Mouse (Mus musculus): Measurements from ENCODE around the gene Phb2. TPM values are rescaled to one million over a fixed set of nuclear protein-coding genes. Genes with fewer than 3 reads are reported as not detected.

Gene Phb2
- total and polyA plus RNA-seq, 2 experiments from 2014 or later: 200 to 271 TPM

GRCm38 (mm10) chr6:124723541-124723940 lies 11.4 kb downstream of the Phb2 start:
- Histone ChIP-seq H3K4me1 (ENCODE audit: insufficient read depth) (no peaks in the 10 kb centered on the region), H3K9ac (no peak overlapping the region), H3K36me3 (ENCODE audit: insufficient read depth) (no peaks in the 10 kb centered on the region), H3K9me3 (ENCODE audit: low read length) (no peaks in the 10 kb centered on the region), H3K4me3 (ENCODE audit: low read depth, low read length) (no peak overlapping the region), H3K4me2 (ENCODE audit: low read depth) (no peak overlapping the region), H3K27me3 (ENCODE audit: insufficient read depth, low read length) (no peaks in the 10 kb centered on the region), H3K27ac (ENCODE audit: low read depth, low read length) (no peak overlapping the region)
- 82% methylated on average over 8 of the region's 8 CpGs for WGBS
- TF ChIP-seq CTCF (IDR thresholded peaks at IDR 0.05; ENCODE audit: low read depth): no peak
- ATAC-seq (no peak), DNase-seq (no peak)

DNA sequence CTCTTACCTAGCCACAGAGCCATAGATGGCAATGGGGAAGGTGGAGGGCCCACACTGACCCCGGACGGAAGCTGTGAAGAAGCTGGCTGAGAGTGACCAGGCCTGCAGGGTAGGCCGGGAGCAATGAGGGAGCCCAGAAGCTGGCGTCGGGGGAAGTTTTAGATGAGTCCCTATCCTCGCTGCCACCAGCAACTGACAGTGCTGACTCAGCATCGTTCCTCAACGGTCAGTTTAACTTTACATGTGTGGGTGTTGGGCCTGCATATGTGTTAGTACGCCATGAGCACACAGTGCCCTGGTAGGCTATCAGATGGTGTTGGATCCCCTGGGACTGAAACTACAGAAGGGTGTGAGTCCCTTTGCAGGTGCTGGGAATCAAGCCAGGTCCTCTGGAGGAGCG lies 12.3 kb downstream of the Phb2 start:
- ATAC-seq: no peak
- Histone ChIP-seq H3K9me3 (ENCODE audit: low read length) (no peaks in the 10 kb centered on the region), H3K36me3 (ENCODE audit: insufficient read depth) (no peaks in the 10 kb centered on the region), H3K4me2 (ENCODE audit: low read depth) (no peak overlapping the region), H3K4me3 (ENCODE audit: low read depth, low read length) (no peak overlapping the region), H3K9ac (no peak overlapping the region), H3K27me3 (ENCODE audit: insufficient read depth, low read length) (no peaks in the 10 kb centered on the region), H3K4me1 (ENCODE audit: insufficient read depth) (no peaks in the 10 kb centered on the region), H3K27ac (ENCODE audit: low read depth, low read length) (no peak overlapping the region)
- WGBS: 91% methylated on average over 10 of the region's 10 CpGs
- DNase-seq: no peak
- TF ChIP-seq CTCF (IDR thresholded peaks at IDR 0.05; ENCODE audit: low read depth): no peak

DNA sequence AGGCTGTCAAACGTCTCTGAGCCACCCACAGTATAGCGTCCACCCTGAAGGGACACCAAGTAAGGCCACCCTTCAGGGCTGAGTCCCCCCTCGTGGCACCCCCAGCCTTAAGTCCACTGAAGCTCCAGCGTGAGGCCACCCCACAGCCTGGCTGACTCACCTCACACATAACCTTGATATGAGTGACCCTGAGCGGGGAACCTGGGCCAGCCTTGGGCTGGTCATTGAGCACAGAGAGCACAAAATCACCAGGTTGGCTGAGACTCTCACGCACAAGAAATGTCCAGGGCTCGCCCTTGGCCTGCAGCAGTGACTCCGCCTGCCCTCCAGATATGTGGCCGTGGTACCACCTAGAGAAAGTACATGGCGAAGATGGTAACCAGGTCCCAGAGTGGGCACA lies 16.5 kb downstream of the Phb2 start:
- ATAC-seq (no peak), DNase-seq (no peak)
- H3K4me3 ChIP-seq (ENCODE audit: low read depth, low read length): no peak overlapping the region
- no peaks in the 10 kb centered on the region for H3K27me3 ChIP-seq (ENCODE audit: insufficient read depth, low read length)
- 90% methylated on average over 10 of the region's 10 CpGs for WGBS
- no peak overlapping the region for H3K27ac ChIP-seq (ENCODE audit: low read depth, low read length)
- TF ChIP-seq CTCF (IDR thresholded peaks at IDR 0.05; ENCODE audit: low read depth): no peak
- no peaks in the 10 kb centered on the region for H3K4me1 ChIP-seq (ENCODE audit: insufficient read depth)
- no peaks in the 10 kb centered on the region for H3K9me3 ChIP-seq (ENCODE audit: low read length)
- no peaks in the 10 kb centered on the region for H3K36me3 ChIP-seq (ENCODE audit: insufficient read depth)
- H3K9ac ChIP-seq: no peak overlapping the region
- H3K4me2 ChIP-seq (ENCODE audit: low read depth): no peak overlapping the region

GRCm38 (mm10) chr6:124729850-124730705 lies 17.9 kb downstream of the Phb2 start:
- ATAC-seq (no peak), DNase-seq (no peak)
- Histone ChIP-seq H3K27ac (ENCODE audit: low read depth, low read length) (no peak overlapping the region), H3K27me3 (ENCODE audit: insufficient read depth, low read length) (no peaks in the 10 kb centered on the region), H3K36me3 (ENCODE audit: insufficient read depth) (no peaks in the 10 kb centered on the region), H3K9ac (no peak overlapping the region), H3K4me1 (ENCODE audit: insufficient read depth) (no peaks in the 10 kb centered on the region), H3K4me2 (ENCODE audit: low read depth) (no peak overlapping the region), H3K4me3 (ENCODE audit: low read depth, low read length) (no peak overlapping the region), H3K9me3 (ENCODE audit: low read length) (no peaks in the 10 kb centered on the region)
- 92% methylated on average over 8 of the region's 8 CpGs for WGBS
- no peak for TF ChIP-seq CTCF (IDR thresholded peaks at IDR 0.05; ENCODE audit: low read depth)

DNA sequence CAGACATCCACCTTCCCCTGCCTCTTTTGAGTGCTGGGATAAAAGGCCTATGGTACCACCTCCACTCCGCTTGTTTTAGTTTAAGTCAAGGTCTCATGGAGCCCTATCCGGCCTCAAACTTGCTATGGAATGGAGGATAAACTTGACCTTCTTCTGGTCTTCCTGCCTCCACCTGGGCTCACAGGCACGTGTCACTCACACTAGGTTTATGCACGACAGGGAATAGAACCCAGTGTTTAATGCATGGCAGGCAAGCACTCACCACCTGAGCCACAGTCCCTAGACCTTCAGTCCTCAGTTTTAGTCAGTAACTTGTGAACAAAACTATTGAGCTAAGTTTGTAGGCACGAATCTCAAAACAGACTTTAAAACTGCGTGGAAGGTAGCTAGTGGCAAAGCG lies 18.9 kb downstream of the Phb2 start:
- H3K27me3 ChIP-seq (ENCODE audit: insufficient read depth, low read length): no peaks in the 10 kb centered on the region
- no peak for TF ChIP-seq CTCF (IDR thresholded peaks at IDR 0.05; ENCODE audit: low read depth)
- DNase-seq: no peak
- no peaks in the 10 kb centered on the region for H3K36me3 ChIP-seq (ENCODE audit: insufficient read depth)
- H3K4me1 ChIP-seq (ENCODE audit: insufficient read depth): no peaks in the 10 kb centered on the region
- no peak overlapping the region for H3K4me2 ChIP-seq (ENCODE audit: low read depth)
- H3K9ac ChIP-seq: no peak overlapping the region
- no peak for ATAC-seq
- H3K4me3 ChIP-seq (ENCODE audit: low read depth, low read length): no peak overlapping the region
- no peaks in the 10 kb centered on the region for H3K9me3 ChIP-seq (ENCODE audit: low read length)
- WGBS: 87% methylated on average over 7 of the region's 7 CpGs
- no peak overlapping the region for H3K27ac ChIP-seq (ENCODE audit: low read depth, low read length)

GRCm38 (mm10) chr6:124732476-124733370 lies 20.6 kb downstream of the Phb2 start:
- no peaks in the 10 kb centered on the region for H3K36me3 ChIP-seq (ENCODE audit: insufficient read depth)
- no peak overlapping the region for H3K4me3 ChIP-seq (ENCODE audit: low read depth, low read length)
- TF ChIP-seq CTCF (IDR thresholded peaks at IDR 0.05; ENCODE audit: low read depth): no peak
- H3K27ac ChIP-seq (ENCODE audit: low read depth, low read length): no peak overlapping the region
- H3K27me3 ChIP-seq (ENCODE audit: insufficient read depth, low read length): no peaks in the 10 kb centered on the region
- 55% methylated on average over 19 of the region's 19 CpGs for WGBS
- H3K4me2 ChIP-seq (ENCODE audit: low read depth): no peak overlapping the region
- H3K4me1 ChIP-seq (ENCODE audit: insufficient read depth): no peaks in the 10 kb centered on the region
- DNase-seq (no peak), ATAC-seq (no peak)
- no peaks in the 10 kb centered on the region for H3K9me3 ChIP-seq (ENCODE audit: low read length)
- no peak overlapping the region for H3K9ac ChIP-seq

DNA sequence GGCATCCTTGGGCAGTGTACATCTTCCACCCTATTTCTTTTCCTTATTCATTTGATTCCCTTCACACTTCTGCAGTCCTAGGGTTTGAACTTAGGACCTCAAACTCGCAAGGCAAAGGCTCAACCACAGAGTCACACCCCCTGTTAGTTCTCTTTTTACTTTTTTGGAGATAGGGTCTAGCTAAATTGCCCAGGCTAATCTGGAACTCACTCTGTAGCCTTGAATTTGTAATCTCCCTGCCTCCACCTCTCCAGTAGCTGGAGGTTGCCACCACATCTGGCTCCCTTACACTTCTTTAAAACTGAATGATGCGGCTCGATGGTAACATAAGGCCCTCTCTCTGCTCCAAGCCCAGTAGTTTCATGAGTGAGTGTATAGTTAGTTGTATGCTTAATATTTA lies 22.3 kb downstream of the Phb2 start:
- H3K27me3 ChIP-seq (ENCODE audit: insufficient read depth, low read length): no peaks in the 10 kb centered on the region
- H3K4me3 ChIP-seq (ENCODE audit: low read depth, low read length): no peak overlapping the region
- H3K27ac ChIP-seq (ENCODE audit: low read depth, low read length): no peak overlapping the region
- no peaks in the 10 kb centered on the region for H3K9me3 ChIP-seq (ENCODE audit: low read length)
- DNase-seq: no peak
- no peak for TF ChIP-seq CTCF (IDR thresholded peaks at IDR 0.05; ENCODE audit: low read depth)
- H3K36me3 ChIP-seq (ENCODE audit: insufficient read depth): peaks cover 3% of the 10 kb centered on the region; the same call in 1 of the 2 replicates
- 91% methylated on average over 3 of the region's 3 CpGs for WGBS
- no peak overlapping the region for H3K4me2 ChIP-seq (ENCODE audit: low read depth)
- no peak for ATAC-seq
- H3K4me1 ChIP-seq (ENCODE audit: insufficient read depth): no peaks in the 10 kb centered on the region
- no peak overlapping the region for H3K9ac ChIP-seq
